ENCODE assay signal across 9 mouse cellular contexts in genomic region chr13:58090643-58091042, GRCm38 (mm10). TPM values are rescaled to one million over a fixed set of nuclear protein-coding genes. Genes with fewer than 3 reads are reported as not detected.
DNase-seq lines count a peak whose midpoint lies in the region; ATAC-seq and TF ChIP-seq lines count a peak whose summit lies in the region.
"Had no signal": no experiment of that assay in that cellular context is flagged by ENCODE, and none has a peak within 500 bp of the region (broad histone marks: within the 10 kb centered on the region; RNA-seq: fewer than 3 reads in every experiment).

No protein-coding gene starts in this region.

- no peak overlapping the region for H3K4me2 ChIP-seq in kidney, embryonic 16.5 days (replicated peaks; ENCODE audit: low read depth, low read length)
- H3K4me2 ChIP-seq in kidney, embryonic 15.5 days: no peak overlapping the region
- H3K4me2 ChIP-seq in forebrain, embryonic 15.5 days (replicated peaks): peak overlapping the region; percentile 12

- peak; percentile 63 to 64 for DNase-seq in left cerebral cortex, adult 2 months (ENCODE audit: extremely low spot score in 1 of 2, low spot score in 2 of 2)
- DNase-seq in right cerebral cortex, adult 18-20 months: peak; percentile 88
- DNase-seq in ovary, postnatal 14 days (ENCODE audit: low spot score): no peak
- DNase-seq in kidney, postnatal 36 days: no peak
- no peak for DNase-seq in gastrocnemius, adult 2 months
- DNase-seq: B cell, adult 2 months had no signal

- no peak overlapping the region for H3K9ac ChIP-seq in kidney, embryonic 16.5 days (replicated peaks; ENCODE audit: low read length)
- H3K9ac ChIP-seq in kidney, embryonic 15.5 days: no peak overlapping the region
- H3K9ac ChIP-seq in forebrain, embryonic 15.5 days (replicated peaks): no peak overlapping the region

- no peaks in the 10 kb centered on the region for H3K4me1 ChIP-seq in kidney, embryonic 16.5 days (ENCODE audit: insufficient read depth, low read length)
- H3K4me1 ChIP-seq in kidney, embryonic 15.5 days: 0 out of 2 replicates have a peak, but pooled peaks cover 5% of the 10 kb centered on the region
- peaks cover 16% of the 10 kb centered on the region for H3K4me1 ChIP-seq in forebrain, embryonic 15.5 days

- H3K9me3 ChIP-seq in kidney, embryonic 16.5 days (ENCODE audit: low read length): no peaks in the 10 kb centered on the region
- no peaks in the 10 kb centered on the region for H3K9me3 ChIP-seq in kidney, embryonic 15.5 days (replicated peaks)
- no peaks in the 10 kb centered on the region for H3K9me3 ChIP-seq in forebrain, embryonic 15.5 days

- intact Hi-C loops in left cerebral cortex, adult 2 months (cut with DNase I): no loop called here
- intact Hi-C loops in gastrocnemius, adult 2 months (cut with DNase I): no loop called here

- no peak for TF ChIP-seq CTCF in left cerebral cortex, adult 2 months (IDR thresholded peaks at IDR 0.05)
- TF ChIP-seq CTCF in gastrocnemius, adult 2 months (IDR thresholded peaks at IDR 0.05): no peak

- H3K36me3 ChIP-seq in kidney, embryonic 16.5 days (ENCODE audit: insufficient read depth, low read length): 0 out of 2 replicates have a peak, but pooled peaks cover 2% of the 10 kb centered on the region
- peaks cover 14% of the 10 kb centered on the region for H3K36me3 ChIP-seq in kidney, embryonic 15.5 days
- H3K36me3 ChIP-seq in forebrain, embryonic 15.5 days: no peaks in the 10 kb centered on the region

- WGBS in kidney, embryonic 16.5 days: 56% methylated on average over 8 of the region's 8 CpGs
- 51% methylated on average over 8 of the region's 8 CpGs for WGBS in kidney, embryonic 15.5 days
- WGBS in forebrain, embryonic 15.5 days: 7% methylated on average over 8 of the region's 8 CpGs

- no peaks in the 10 kb centered on the region for H3K27me3 ChIP-seq in kidney, embryonic 16.5 days (ENCODE audit: insufficient read depth, low read length)
- H3K27me3 ChIP-seq in kidney, embryonic 15.5 days: no peaks in the 10 kb centered on the region
- no peaks in the 10 kb centered on the region for H3K27me3 ChIP-seq in forebrain, embryonic 15.5 days

- ATAC-seq in kidney, embryonic 16.5 days (ENCODE audit: low FRiP score, low TSS enrichment): 0 out of 2 replicates have a peak, but pooled peaks have one; percentile 39
- ATAC-seq in kidney, embryonic 15.5 days (replicated peaks; ENCODE audit: low FRiP score): no peak
- ATAC-seq in forebrain, embryonic 15.5 days (replicated peaks): peak; percentile 94

- H3K27ac ChIP-seq in kidney, embryonic 16.5 days (ENCODE audit: low read length): no peak overlapping the region
- no peak overlapping the region for H3K27ac ChIP-seq in kidney, embryonic 15.5 days
- peak overlapping the region; percentile 37; the same call in 1 of the 2 replicates for H3K27ac ChIP-seq in forebrain, embryonic 15.5 days (replicated peaks)
- peak overlapping the region; percentile 13 for H3K27ac ChIP-seq in left cerebral cortex, adult 2 months
- no peak overlapping the region for H3K27ac ChIP-seq in gastrocnemius, adult 2 months

- H3K4me3 ChIP-seq in kidney, embryonic 16.5 days (ENCODE audit: low read length): no peak overlapping the region
- no peak overlapping the region for H3K4me3 ChIP-seq in kidney, embryonic 15.5 days (replicated peaks)
- no peak overlapping the region for H3K4me3 ChIP-seq in forebrain, embryonic 15.5 days
- no peak overlapping the region for H3K4me3 ChIP-seq in left cerebral cortex, adult 2 months
- H3K4me3 ChIP-seq in gastrocnemius, adult 2 months: no peak overlapping the region

RNA-seq across cellular contexts. Expression of gene Klhl3, which starts 22.7 kb away (rescaled TPM):
- 8.2 and 9.2 TPM in 2 replicates for polyA plus RNA-seq in kidney, embryonic 16.5 days (2015; fragmentation: Nextera tagmentation; extraction: Ambion mirVana)
- polyA plus RNA-seq in kidney, embryonic 15.5 days (2015; fragmentation: Nextera tagmentation; extraction: Ambion mirVana): 6.5 and 7.2 TPM in 2 replicates
- 8.6 and 9.0 TPM in 2 replicates for polyA plus RNA-seq in forebrain, embryonic 15.5 days (2015; fragmentation: Nextera tagmentation; extraction: Ambion mirVana)
- total RNA-seq in left cerebral cortex, adult 2 months (2021): 10 to 100 TPM; 32.6 to 36.9 TPM
- under 1 TPM; 0.36 to 0.67 TPM for total RNA-seq in gastrocnemius, adult 2 months (2021)

RNA-seq across cellular contexts. Expression of gene Hnrnpa0, which starts 37.7 kb away (rescaled TPM):
- polyA plus RNA-seq in kidney, embryonic 16.5 days (2015; fragmentation: Nextera tagmentation; extraction: Ambion mirVana): 23.2 and 32.9 TPM in 2 replicates
- 38.6 and 41.5 TPM in 2 replicates for polyA plus RNA-seq in kidney, embryonic 15.5 days (2015; fragmentation: Nextera tagmentation; extraction: Ambion mirVana)
- 52.4 and 57.9 TPM in 2 replicates for polyA plus RNA-seq in forebrain, embryonic 15.5 days (2015; fragmentation: Nextera tagmentation; extraction: Ambion mirVana)
- 100 to 1,000 TPM; 120 to 128 TPM for total RNA-seq in left cerebral cortex, adult 2 months (2021)
- total RNA-seq in gastrocnemius, adult 2 months (2021): 10 to 100 TPM; 31.1 to 37.7 TPM

Comparison
In these comparisons a context has a peak if more than half of its experiments do, and no peak if none do; other contexts are left out.
1. H3K27ac ChIP-seq: peak in forebrain, embryonic 15.5 days (single experiment) and left cerebral cortex, adult 2 months (single experiment); none in kidney, embryonic 16.5 days (single experiment), kidney, embryonic 15.5 days (single experiment) and gastrocnemius, adult 2 months (single experiment).
2. DNase-seq: peak in left cerebral cortex, adult 2 months (2 of 2) and right cerebral cortex, adult 18-20 months (single experiment); none in ovary, postnatal 14 days (single experiment), kidney, postnatal 36 days (0 of 2) and gastrocnemius, adult 2 months (single experiment).